Mouse (Mus musculus) testis, adult 10 weeks (tissue): ENCODE measurements around the gene Dip2c. TPM values are rescaled to one million over a fixed set of nuclear protein-coding genes. Genes with fewer than 3 reads are reported as not detected.

Experiments
- polyA plus RNA-seq: library from polyadenylated mRNA; stranded (reverse); fragments of 350-450 nt; fragmentation: Illumina TruSeq; extraction: RNeasy Lipid Tissue Mini Kit (QIAGEN cat#74804); gene quantifications from one replicate; pipeline ENCODE4 v1.2.3, GENCODE M21; 2014; ENCODE audit warnings: low read depth, low replicate concordance

Dip2c gene
- polyA plus RNA-seq = 2.9 TPM

DNA sequence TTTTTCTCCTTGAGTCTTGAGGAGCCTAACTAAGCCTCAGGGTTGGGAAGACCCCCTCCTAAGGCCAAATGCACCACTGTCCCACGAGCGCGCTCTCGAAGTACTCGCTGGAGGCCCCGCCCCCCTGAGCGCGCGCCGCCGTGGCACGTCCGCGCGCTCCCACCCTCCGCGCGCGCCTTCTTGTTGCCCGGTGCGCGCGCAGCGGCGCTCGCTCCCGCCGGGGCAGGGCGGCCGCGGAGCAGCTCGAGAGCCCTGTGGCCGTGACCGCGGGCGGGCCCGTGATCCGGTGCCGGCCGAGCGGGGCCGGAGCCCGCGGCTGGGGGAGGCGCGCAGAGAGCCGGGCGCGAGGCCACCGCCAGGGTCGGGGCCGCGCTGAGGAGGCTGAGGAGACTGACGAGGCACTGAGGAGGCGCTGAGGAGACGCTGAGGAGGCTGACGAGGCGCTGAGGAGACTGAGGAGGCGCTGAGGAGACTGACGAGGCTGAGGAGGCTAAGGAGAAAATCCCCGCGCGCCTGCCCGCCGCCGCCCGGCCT lies at the start of gene Dip2c:
Gene Dip2c, plus strand, starts transcription at position 207 of the 534 bp plus-strand sequence.

Other genes with a start within 250 kb of the Dip2c start
- gene Larp4b, start 182.6 kb upstream of the Dip2c start, polyA plus RNA-seq = 34.8 TPM